Mouse (Mus musculus): ENCODE measurements at regions not wholly inside any gene's neighbourhood (a gene's known extent, or its start where the extent isn't known, plus 50 kb on each side); places are given as distances from the start of the nearest gene placed in this dataset.
A peak's percentile ranks its signal among the peaks of the same experiment; 100 is the strongest.

DNA sequence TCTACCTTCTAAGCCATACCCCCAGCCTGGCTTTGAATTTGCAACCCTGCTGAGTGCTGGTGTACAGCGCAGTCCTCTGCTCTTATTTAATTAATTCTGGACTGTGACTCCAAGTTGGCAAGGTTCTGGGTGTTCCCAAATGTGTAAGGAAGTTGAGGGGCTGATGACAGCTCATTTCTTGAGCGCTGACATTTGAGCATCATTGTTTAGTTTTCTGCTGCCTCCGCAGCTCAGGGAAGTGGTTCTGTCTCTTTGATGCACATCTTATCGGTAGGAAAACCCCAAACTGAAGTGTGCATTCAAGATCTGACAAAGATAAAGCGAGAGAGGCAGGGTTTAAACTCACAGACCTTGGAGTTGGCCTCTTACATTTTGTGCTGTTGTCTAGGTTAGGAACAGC lies 137.6 kb upstream of the Eef2kmt start:
- ATAC-seq (ENCODE audit: poor library complexity, severe bottlenecking): no peak

DNA sequence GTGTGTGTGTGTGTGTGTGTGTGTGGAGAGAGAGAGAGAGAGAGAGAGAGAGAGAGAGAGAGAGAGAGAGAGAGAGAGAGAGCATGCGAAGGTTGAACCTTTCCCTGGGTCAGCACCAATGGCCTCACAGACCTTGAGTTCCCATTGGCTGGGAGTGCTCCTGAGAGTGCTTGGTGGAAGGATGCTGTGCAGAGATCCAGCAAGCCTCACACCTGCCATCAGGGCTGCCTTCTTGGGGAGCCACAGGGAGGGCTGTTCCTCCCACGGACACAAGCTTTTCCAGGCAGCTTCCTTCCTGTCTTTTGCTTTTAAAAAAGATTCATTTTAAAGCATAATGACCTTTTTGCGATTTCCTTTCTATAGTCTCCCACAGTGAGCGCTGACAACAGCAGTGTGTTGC lies 127.1 kb upstream of the Eef2kmt start:
- ATAC-seq (ENCODE audit: poor library complexity, severe bottlenecking): no peak

DNA sequence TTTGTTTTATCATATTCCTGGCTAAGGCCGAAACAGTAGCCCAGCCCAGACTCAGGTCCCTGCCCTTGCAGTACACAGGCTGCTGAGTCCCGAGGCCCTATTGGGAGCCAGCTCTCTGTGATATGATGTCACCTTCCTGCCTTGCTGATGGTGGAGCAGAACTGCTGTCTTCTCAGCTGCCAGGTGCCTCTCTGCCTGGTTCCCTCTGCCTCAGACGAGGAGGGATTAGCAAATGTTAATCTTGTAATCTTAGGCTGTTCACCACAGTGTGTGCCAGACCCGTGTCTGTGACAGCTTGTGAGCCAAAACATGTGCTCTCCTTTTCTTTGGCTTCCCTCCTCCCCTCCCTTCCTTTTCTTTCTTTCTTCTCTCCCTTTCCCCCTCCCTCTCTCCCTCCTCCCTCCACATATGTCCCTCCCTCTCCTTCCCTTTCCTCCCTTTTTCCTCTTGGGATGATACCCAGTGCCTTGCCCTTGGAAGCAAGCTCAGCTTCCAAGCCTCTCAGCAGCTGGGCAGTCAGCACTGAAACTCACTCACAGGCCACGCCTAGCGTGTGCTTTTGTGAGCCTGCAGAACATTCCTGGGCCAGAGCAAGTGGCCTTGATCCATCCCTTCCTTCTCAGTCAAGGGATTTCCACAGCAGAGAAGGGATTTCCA lies 126.6 kb upstream of the Eef2kmt start:
- ATAC-seq (ENCODE audit: poor library complexity, severe bottlenecking): no peak

DNA sequence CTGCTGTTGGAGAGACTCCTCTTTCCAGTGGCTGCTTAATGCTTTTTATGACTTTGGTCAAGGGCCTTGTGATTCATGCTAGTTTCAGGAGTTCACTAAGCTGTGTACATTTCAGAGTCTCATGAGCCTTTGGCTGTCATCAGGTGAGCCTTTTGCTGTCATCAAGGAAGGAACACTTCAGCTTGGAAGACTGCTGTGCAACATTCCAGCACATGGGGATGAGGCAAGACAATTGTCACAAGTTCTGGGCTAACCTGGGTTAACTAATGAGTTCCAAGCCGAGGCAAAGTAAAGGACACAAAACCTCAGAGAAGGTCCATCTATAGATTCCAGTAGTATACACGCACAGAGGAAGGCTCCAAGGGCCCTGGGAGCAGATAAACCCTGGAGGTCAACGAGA lies 124.8 kb upstream of the Eef2kmt start:
- no peak for ATAC-seq (ENCODE audit: poor library complexity, severe bottlenecking)

DNA sequence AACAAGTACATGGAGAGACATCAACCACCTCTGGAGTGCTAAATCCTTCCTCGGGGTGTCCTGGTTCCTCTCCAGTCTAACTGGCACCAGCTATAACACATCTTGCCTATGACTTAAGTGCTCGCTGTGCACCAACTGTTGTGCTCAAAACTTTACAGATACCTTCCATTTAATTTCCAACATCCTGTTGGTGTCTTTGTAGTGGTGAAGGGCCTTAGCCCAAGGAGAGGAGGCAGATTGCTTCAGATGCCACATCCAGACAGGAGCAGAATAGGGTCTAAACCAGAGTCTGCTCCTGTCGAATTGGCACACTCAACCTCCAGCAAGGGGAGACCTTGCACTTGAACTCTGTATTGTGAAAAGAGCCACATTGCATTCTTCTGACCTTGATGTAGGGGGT lies 121.2 kb upstream of the Eef2kmt start:
- ATAC-seq (ENCODE audit: poor library complexity, severe bottlenecking): no peak

DNA sequence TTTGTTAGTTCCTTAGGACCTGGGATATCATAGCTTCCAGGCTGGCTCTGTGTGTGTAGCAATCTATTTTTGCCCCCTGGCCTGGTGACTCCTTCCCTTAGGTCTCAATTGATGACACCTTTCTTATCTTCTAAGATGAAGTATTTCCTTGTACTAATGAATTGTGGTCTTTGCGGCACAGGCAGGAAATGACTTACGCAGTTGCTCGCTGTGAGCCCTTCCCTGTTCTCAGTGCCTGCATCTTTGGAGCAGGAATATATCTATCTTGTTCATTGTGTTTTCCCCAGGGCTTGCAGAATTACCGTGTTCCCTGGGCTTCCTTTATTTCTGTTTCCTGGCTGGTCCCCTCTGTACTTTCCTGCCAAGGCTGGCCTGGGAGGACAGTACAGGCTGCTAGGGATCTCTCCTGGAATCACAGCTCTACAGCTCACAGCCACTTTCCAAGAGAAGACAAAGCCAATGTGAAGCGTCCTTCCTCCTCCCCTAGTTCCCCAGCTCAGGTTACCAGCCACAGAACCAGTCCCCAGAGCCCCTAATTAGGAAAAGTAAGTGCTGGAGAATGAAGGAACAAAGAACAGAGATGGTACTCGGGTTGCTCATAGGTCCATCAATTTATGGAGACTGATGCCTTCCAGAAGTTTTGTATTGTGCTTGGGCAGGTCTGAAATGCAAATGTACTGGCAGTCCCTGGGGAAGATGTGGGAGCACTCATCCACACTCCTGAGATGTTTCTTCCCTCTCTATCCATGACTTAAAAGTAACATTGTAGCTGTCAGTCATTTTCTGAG lies 119.2 kb upstream of the Eef2kmt start:
- ATAC-seq (ENCODE audit: poor library complexity, severe bottlenecking): peak; percentile 61

DNA sequence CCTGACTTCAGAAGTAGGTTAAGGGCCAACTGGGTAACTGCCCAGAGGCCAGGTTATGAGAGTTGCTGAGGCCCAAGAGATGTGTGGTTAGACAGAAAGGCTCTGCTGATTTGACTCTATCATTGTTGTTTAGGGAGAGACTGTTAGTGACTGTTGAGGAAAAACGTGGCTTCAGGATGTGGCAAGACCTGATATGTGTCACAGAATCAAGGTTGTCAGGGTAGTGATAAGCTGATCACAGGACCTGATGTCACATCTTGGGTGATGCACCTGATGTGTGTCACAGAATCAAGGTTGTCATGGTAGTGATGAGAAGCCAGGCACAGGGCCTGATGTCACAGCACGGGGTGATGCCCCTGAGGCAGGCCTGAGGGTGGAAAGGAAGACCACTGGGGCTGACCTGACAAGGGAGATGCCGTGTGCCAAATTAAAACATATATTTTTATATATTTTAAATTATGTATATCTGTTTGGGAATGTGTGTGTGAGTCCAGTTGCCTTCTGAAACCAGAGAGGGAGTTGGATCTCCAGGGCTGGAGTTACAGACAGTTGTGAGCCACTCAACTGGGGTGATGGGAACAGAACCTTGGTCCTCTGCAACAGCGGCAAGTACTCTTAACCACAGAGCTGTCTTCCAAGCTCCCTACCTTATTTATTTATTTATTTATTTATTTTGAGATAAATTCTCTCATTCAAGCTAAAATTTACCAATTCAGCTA lies 115.6 kb upstream of the Eef2kmt start:
- ATAC-seq (ENCODE audit: poor library complexity, severe bottlenecking): no peak

DNA sequence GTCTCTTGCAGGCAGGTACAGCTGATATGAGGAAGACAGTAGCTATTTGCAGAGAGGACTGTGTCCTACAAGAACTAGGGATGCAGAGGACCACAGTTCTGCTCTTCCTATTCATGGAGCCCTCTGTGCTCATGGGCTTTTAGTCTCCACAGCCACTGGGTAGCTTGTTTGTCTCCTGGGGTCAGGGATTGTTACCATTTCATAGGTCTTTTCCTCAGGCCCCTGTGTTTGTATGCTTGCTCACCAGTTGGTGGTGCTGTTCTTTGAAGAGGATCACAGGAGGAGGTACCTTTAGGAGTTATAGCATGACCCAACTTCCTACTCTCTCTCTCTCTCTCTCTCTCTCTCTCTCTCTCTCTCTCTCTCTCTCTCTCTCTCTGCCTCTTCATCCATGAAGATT lies 114.7 kb upstream of the Eef2kmt start:
- no peak for ATAC-seq (ENCODE audit: poor library complexity, severe bottlenecking)

DNA sequence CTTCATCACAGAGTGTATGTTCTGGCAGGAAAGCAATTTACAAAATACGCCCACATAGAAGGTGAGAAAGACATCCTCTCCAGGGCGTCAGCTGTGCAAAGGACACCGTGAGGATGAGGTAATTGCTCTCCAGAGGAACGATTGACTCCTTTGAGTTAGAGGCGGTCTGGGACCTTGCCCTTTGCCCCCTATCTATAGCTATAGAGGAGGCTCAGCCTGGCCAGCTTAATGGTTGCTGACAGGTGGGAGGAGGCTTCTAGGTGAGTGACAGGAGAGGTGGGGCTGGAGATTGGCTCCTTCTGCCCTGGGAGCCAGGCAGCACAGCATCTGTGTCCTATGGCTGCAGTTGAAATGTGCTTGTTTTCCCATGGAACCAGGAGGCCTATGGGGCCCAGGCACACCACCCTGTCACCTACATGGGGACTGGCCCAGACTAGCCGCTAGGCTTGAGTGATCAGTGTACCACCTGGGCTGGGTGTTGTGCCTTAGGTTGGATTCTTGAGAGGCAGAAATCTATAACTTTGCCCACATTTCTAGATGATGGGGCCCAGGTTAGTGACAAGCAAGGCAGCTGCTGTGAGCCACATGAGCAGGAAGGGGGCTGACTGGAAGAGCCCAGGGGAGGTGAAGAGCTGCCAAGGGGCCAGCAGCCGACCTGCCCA lies 113.2 kb upstream of the Eef2kmt start:
- no peak for ATAC-seq (ENCODE audit: poor library complexity, severe bottlenecking)

DNA sequence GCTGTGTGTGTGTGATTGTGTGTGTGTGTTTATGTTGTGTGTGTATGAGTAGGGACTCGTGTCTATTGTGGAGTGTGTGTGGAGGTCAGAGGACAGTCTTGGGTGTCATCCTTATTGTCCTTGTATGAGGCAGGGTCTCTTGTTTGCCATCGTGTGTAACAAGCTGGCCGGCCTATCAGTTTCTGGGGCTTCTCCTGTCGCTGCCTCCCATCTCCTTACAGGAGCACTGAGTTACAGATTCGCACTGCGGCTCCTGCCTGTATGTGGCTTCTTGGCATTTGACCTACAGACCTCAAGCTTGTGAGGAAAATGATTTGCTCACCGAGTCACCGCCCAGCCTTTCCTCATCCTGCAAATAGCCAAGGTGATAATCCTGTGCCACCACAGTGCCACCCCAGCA lies 112.6 kb upstream of the Eef2kmt start:
- ATAC-seq (ENCODE audit: poor library complexity, severe bottlenecking): no peak

DNA sequence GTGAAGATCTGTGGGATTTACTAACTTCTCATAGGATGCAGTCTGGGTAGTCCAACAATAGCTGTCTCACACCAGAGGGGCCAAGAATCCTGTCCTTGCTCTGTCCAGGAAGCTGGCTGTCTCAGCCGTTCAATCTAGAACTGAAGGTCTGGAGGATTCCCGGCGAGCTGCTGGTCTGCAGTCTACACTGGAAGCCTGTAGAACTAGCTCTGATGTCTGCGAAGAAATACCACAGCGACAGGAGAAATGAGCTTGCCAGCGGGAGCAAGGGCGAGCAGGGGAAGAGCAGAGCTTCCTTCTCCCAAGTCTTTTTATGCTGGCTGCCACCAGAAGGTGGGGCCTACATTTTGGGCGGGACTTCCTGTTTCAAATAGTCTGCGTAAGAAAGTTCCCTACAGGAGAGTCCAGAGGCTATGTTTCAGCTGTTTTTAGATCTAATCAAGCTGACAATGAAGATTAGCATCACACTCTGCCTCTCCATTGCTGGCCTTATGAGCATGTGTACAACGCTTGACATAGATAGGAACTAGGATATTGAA lies 111.9 kb upstream of the Eef2kmt start:
- peak; percentile 65 for ATAC-seq (ENCODE audit: poor library complexity, severe bottlenecking)

DNA sequence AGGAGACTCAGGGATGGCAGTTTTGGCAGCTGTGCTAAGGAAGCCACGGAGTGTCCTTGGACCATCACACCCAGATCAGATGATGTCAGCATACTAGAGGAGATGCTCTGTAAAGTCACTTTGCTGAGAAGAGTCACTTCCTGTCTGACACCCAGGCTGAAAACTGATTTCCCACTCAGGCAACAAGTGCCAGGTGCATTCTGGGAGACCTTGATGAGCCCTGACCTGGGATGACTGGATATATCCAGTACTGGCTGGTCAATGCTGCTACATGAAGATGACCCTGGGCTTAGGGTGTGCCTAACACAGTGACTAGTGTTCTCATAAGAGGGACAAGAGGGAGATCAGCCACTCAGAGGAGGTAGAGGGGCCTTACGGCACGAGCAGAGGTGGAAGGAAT lies 110.2 kb upstream of the Eef2kmt start:
- no peak for ATAC-seq (ENCODE audit: poor library complexity, severe bottlenecking)

DNA sequence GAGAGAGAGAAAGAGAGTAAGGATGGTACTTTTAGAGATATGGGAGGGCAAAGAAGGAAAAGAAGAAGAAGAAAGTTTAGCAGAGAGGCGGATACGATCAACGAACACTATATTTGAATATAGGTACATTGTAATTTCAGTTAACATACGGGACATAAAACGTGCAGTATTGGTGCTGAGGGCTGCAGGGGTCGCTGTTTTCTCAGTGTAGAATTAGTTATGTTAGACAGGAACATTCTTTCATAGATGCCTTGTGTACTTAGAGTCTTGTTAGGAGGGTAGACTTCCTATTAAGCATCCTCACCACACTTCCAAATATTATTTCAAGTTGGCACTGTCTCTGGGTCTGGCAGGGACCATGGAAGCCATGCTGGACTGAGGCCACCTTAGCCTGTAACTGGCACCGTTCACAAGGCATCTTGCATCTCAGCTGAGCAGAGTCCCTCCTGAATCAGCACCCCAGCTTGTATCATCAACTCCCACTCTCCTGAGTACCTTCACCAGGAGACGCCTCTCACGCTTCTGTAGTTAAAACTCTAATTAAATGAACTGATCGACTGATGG lies 107.3 kb upstream of the Eef2kmt start:
- no peak for ATAC-seq (ENCODE audit: poor library complexity, severe bottlenecking)

DNA sequence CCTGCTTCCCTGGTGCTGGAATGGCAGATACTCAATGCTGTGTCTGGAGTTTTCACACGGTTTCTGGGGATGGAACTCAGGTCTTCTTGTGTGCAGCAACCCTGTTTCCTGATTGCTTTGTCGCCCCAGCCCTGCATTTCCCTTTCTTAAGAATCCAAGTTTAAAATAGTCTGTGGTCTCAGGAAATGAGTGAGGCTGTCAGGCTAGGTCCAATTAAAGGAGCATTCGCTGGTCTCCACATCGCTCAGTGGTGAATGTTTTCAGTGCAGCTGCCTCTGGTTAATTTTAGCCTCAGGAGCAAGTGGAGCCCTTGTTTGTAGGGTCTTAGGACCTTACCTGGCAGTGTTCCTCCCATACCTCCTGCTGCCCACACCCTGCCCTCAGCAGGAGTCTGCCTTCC lies 103.4 kb upstream of the Eef2kmt start:
- ATAC-seq (ENCODE audit: poor library complexity, severe bottlenecking): no peak

DNA sequence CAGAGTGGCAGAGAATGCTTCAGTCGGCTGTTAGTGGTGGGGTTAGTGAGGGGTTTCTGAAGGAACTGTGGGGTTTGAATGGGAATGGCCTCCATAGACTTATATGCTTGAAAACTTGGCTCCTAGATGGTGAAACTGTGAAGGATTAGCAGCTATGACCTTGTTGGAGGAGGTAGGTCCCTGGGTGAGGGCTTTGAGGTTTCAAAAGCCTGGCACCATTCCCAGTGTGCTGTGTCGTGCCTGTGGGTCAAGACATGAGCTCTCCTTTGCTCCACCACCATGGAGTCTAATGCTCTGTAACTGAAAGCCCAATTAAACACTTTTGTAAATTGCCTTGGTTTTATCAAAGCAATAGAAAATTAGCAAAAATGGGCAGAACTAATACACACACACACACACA lies 98.1 kb upstream of the Eef2kmt start:
- no peak for ATAC-seq (ENCODE audit: poor library complexity, severe bottlenecking)

DNA sequence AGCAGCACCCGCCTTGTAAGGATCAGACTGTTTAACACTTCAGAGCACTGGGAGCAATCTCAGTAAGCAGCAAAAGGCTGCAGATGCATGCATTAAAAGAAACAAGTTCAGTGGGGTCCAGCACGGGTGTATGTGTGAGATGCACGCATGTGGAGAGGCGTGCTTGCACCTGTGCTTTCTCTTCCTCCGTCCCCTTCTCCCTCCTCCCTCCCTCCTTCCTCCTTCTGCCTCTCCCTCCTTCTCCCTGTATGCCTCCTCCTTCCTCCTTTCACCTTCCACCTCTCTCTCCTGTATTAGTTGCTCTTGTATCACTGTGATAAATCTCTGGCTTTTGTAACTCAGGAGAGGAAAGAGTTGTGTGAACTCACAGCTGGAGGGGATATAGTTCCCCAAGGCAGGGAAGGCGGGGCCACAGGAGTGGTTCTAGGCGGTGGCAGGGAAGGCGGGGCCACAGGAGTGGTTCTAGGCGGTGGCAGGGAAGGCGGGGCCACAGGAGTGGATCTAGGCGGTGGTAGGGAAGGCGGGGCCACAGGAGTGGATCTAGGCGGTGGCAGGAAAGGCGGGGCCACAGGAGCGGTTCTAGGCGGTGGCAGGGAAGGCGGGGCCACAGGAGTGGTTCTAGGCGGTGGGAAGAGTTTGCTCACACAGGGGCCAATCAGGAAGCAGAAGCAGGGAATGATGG lies 96.2 kb upstream of the Eef2kmt start:
- ATAC-seq (ENCODE audit: poor library complexity, severe bottlenecking): peak; percentile 96

DNA sequence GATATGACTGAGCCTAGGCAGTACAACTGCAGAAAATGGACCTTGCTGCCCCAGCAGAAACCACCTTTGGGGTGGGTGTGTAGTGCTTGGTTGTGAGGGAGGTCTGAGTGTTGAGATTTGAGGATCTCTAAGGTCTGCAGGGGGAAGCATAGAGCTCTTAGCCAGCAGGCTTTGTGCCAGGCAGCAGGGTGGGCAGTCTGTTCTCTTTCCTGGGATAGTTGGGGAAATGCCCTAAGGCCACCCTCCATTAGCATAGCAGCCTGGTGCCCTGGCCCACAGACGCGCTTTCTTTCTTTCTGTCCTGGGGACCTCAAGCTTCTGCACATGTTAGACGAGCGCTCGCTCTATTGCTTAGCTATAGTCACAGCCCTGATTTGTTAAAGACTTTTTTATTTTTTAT lies 91.4 kb upstream of the Eef2kmt start:
- no peak for ATAC-seq (ENCODE audit: poor library complexity, severe bottlenecking)

DNA sequence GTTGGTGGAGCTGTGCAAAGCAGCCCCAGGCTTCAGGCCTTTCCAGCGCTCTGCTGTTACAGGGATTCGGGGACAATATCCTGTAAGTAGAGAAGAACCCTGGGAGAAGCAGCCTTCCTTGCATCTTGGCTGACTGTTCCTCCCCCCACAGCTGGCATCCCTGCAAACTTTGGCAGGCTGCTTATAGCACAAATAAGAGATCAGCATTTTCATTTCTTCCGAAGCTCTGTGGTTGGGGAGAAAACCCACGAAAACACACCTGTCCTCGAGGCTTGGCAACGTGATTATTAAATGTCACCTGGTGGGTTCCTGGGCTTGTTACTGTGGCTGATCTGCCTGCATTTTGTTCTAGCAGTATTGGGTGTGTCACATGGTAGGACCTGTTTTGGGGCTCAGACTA lies 86.5 kb upstream of the Eef2kmt start:
- no peak for ATAC-seq (ENCODE audit: poor library complexity, severe bottlenecking)

DNA sequence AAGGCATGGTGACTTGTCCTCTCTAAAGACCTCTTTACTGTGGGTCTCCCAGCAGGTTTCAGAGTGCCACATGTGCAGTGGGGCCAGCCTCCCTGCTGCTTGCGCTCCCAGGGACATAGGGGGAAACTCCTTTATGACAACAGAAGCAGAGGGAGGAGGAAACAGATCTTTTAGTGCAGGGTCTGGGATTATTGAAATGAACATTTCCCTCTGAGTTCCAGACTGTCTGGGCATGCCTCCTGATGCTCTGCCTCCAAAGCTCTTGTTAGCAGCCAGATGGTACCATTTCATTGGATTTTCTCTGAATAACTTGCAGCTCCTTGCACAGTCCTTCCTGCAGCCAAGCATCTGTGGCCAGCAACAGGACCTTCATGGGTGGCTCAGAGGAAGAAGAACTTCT lies 60.5 kb upstream of the Eef2kmt start:
- ATAC-seq (ENCODE audit: poor library complexity, severe bottlenecking): no peak

DNA sequence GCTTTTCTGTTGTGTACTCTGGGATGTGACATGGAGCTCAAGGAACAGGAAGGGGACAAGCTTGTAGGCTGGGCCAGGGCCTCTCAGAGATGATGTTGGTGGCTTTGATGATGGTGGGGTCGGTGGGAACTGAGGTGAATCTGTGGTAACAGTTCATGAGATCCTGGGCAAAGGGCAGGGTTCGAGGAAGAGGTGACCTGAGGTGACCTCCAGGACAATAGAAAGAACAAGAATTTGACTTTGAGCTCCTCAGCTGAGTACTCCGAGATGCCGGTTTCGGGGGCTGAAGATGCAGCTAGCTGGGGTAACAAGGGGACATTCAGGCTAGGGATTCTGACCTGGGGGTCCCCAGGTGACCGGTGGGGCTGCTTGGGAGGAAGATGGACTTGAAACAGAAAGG lies 57.5 kb upstream of the Eef2kmt start:
- ATAC-seq (ENCODE audit: poor library complexity, severe bottlenecking): no peak
